Mouse (Mus musculus) neural tube, embryonic 14.5 days (tissue): Measurements from ENCODE around the gene Tmem119. TPM values are rescaled to one million over a fixed set of nuclear protein-coding genes. Genes with fewer than 3 reads are reported as not detected.

Source experiments
- ATAC-seq: fragments of 200-750 bp; cut with Nextera tagmentation; 2 replicates; pipeline ENCODE4 v1.8.0; 2017; ENCODE audit warnings: low read depth, mild to moderate bottlenecking, moderate TSS enrichment, moderate library complexity
- H3K27ac ChIP-seq: fragments of 300-500 bp; sonication (generic); 2 replicates; pipeline ENCODE4 v1.5.1; 2014; ENCODE audit warnings: low read depth, mild to moderate bottlenecking, control low read depth, low read length, moderate library complexity, mixed read lengths
- H3K27me3 ChIP-seq: fragments of 300-500 bp; sonication (generic); 2 replicates; pipeline ENCODE4 v1.6.1; 2014; ENCODE audit warnings: low read length; ENCODE audit not compliant: control insufficient read depth, insufficient read depth
- H3K36me3 ChIP-seq: fragments of 300-500 bp; sonication (generic); 2 replicates; pipeline ENCODE4 v1.6.1; 2014; ENCODE audit warnings: low read length, mixed read lengths; ENCODE audit not compliant: control insufficient read depth, insufficient read depth
- H3K4me1 ChIP-seq: fragments of 300-500 bp; sonication (generic); 2 replicates; pipeline ENCODE4 v1.6.1; 2014; ENCODE audit warnings: low read length; ENCODE audit not compliant: control insufficient read depth, insufficient read depth
- H3K4me2 ChIP-seq: fragments of 300-500 bp; sonication (generic); 2 replicates; pipeline ENCODE4 v1.6.1; 2014; ENCODE audit warnings: mild to moderate bottlenecking, low read depth, low read length, control low read depth
- H3K4me3 ChIP-seq: fragments of 300-500 bp; sonication (generic); 2 replicates; pipeline ENCODE4 v1.5.1; 2014; ENCODE audit warnings: low read depth, low read length, control low read depth, mixed read lengths
- H3K9ac ChIP-seq: fragments of 300-500 bp; sonication (generic); replicated peaks from 2 replicates; pipeline ENCODE4 v1.6.1; 2014; ENCODE audit warnings: low read depth, mild to moderate bottlenecking, control low read depth, low read length, mixed read lengths
- H3K9me3 ChIP-seq: fragments of 300-500 bp; sonication (generic); 2 replicates; pipeline ENCODE4 v1.6.1; 2016; ENCODE audit warnings: low read length; ENCODE audit not compliant: control insufficient read depth
- WGBS: fragments of 180-500 bp; shearing (Covaris S2); extraction: QIAGEN DNeasy Blood & Tissue Kit; methylation state at CpG from one replicate; pipeline ENCODE4 v1.1.7; 2014; 5-methylcytosine and 5-hydroxymethylcytosine counted together
- polyA plus RNA-seq: library from polyadenylated mRNA; unstranded; fragments of >200 nt; fragmentation: Nextera tagmentation; extraction: Ambion mirVana; gene quantifications from 2 replicates; pipeline ENCODE4 v1.2.1, GENCODE M21; 2014

Tmem119 gene
- polyA plus RNA-seq, 1 experiment from 2014 or later: 0.99 TPM

DNA sequence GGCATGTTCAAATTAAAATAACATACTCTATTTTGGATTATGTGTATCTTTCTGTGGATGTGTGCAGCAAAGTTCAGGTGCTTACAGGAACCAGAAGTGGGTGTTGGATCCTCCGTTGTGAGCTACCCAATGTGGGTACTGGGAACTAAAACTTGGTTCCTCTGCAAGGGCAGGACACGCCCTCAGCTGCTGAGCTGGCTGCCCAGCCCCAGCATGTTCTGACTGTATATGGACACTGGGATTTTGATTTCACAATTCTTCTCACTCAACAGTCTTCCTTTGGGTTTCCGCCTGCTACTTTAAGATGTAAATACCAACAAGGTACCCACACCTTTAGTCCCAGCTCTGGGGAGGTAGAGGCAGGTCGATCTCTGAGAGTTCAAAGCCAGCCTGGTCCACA lies 40.1 kb upstream of the Tmem119 start:
- no peak overlapping the region for H3K9ac ChIP-seq
- H3K9me3 ChIP-seq: no peaks in the 10 kb centered on the region
- no peak for ATAC-seq
- WGBS: 92% methylated on average over 4 of the region's 4 CpGs
- H3K27ac ChIP-seq: no peak overlapping the region
- H3K27me3 ChIP-seq: no peaks in the 10 kb centered on the region
- no peak overlapping the region for H3K4me2 ChIP-seq
- H3K36me3 ChIP-seq: peaks cover 30% of the 10 kb centered on the region
- no peak overlapping the region for H3K4me3 ChIP-seq
- no peaks in the 10 kb centered on the region for H3K4me1 ChIP-seq

DNA sequence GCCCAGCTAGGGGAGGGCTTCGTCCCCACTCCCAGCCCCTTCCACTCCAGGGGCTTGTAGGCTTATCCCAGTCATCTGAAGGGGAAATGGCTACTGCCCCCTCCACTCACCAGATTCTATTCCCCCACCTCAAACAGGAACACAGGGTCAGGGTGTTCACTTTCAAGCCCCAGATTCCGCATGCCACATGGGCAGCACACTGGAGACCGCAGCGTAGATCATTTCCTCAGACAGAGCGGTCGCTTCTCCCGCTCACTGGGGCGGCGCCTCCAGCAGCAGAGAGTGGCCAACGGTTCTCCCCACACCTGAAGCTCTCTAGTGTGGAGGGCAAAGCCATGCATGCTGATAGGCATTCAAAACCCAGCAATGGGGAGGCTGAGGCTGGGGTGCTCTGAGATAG lies 36.6 kb upstream of the Tmem119 start:
- ATAC-seq: no peak
- Histone ChIP-seq H3K9me3 (no peaks in the 10 kb centered on the region), H3K4me2 (no peak overlapping the region), H3K36me3 (peaks cover 5% of the 10 kb centered on the region; the same call in 1 of the 2 replicates), H3K27ac (no peak overlapping the region), H3K27me3 (no peaks in the 10 kb centered on the region), H3K9ac (no peak overlapping the region), H3K4me3 (no peak overlapping the region), H3K4me1 (no peaks in the 10 kb centered on the region)
- WGBS: 85% methylated on average over 10 of the region's 10 CpGs

DNA sequence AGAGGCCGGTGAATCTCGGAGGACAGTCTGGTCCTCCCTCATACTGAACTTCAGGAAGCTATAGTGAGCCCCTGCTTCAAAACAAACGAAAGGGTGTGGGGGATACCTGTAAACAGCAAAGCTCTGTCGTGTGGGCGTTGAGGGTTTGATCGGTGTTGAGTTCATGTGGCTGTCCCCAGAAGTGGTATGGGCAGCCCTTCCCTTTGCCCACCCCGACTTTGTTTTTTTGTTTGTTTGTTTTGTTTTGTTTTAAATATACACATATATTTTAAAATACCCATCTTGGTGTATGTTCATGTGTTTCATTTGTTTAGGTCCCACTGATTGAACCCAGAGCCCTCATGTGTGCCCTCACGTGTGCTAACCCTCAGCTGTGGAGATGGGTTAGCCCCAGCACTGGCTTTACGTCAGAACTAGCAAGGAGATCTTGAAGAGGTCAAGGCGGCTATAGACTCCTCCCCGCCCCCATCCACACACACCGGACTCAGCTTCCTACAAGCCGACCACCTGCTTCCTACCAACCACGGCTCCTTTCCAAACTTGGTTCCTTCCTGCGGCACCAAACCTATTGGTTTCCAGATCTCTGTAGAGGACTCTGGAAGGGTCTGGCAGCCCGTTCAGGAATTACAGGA lies 33.1 kb upstream of the Tmem119 start:
- no peak for ATAC-seq
- 72% methylated on average over 16 of the region's 16 CpGs for WGBS

DNA sequence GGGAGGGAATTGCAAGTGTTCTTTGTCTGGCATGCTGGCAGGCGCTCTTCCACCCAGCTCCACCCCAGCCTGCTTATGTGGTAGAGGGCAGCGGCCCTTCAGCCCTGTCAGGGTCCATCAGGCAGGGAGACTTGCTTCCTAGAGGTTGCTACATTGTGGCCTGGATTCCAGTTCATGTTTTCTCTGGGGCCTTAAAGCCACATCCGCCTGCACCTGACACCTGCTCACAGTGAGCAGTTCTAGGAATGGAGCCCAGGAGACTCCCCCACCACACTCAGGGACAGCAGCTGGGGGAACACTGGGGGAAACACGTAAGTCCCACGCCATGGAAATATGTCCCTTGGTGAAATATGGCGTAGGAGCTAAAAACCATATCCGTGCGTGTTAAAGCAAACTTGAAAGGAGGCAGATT lies 32.2 kb upstream of the Tmem119 start, which contains the start of gene Selplg:
Selplg (minus strand) TSS at position 155 of the 412 bp plus-strand sequence.
- H3K9me3 ChIP-seq: no peaks in the 10 kb centered on the region
- no peak within 1 kb of the TSS for H3K27ac ChIP-seq
- no peak within 1 kb of the TSS for H3K9ac ChIP-seq
- H3K27me3 ChIP-seq: no peaks in the 10 kb centered on the region
- WGBS: 32% methylated on average over 8 of the region's 8 CpGs
- no peak within 1 kb of the TSS for H3K4me2 ChIP-seq
- ATAC-seq: no peak
- no peaks in the 10 kb centered on the region for H3K4me1 ChIP-seq
- H3K36me3 ChIP-seq: no peaks in the 10 kb centered on the region
- no peak within 1 kb of the TSS for H3K4me3 ChIP-seq

More for the DNA sequence above, 33.1 kb upstream of the Tmem119 start:
- no peaks in the 10 kb centered on the region for H3K27me3 ChIP-seq
- no peaks in the 10 kb centered on the region for H3K4me1 ChIP-seq
- no peak overlapping the region for H3K27ac ChIP-seq
- no peaks in the 10 kb centered on the region for H3K9me3 ChIP-seq
- H3K4me2 ChIP-seq: no peak overlapping the region
- H3K36me3 ChIP-seq: no peaks in the 10 kb centered on the region
- no peak overlapping the region for H3K9ac ChIP-seq
- H3K4me3 ChIP-seq: no peak overlapping the region

DNA sequence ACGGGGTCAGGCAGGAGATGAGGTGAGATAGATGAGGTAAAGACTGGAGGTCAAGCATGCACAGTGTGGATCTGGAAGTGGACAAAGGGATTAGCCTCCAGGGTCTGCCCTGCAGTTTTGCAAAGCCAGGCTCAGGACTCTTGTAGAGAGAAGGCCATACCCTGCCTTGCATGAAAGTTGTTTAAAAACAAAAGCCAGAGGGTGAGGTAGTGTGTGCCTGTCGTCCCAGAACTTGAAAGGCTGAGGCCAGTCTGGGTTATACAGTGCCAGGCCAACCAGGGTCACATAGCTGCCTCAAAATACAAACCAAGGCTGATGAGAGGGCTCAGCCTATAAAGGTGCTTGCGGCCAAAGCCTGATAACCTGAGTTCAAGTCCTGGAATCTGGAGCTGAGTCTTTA lies 31.4 kb upstream of the Tmem119 start:
- no peak overlapping the region for H3K27ac ChIP-seq
- H3K36me3 ChIP-seq: no peaks in the 10 kb centered on the region
- no peaks in the 10 kb centered on the region for H3K27me3 ChIP-seq
- 69% methylated on average over 3 of the region's 3 CpGs for WGBS
- H3K4me3 ChIP-seq: no peak overlapping the region
- ATAC-seq: no peak
- H3K4me1 ChIP-seq: no peaks in the 10 kb centered on the region
- no peak overlapping the region for H3K9ac ChIP-seq
- H3K9me3 ChIP-seq: no peaks in the 10 kb centered on the region
- H3K4me2 ChIP-seq: no peak overlapping the region

DNA sequence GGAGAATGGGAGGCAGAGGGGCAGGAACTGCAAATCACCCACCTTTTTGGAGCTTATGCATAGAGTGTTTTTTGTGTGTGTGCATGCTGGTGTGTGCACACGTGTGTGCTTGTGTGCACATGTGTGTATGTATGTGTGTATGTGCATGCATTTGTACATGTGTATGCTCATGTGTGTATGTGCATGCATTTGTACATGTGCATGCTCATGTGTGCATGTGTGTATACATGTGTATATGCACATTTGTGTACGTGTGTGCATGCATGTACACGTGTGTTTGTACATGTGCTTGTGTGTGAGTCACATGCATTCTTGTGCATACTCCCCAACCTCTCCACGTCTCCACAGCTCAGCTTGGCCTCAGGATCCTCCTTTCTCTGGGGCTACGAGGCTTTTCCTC lies 30.5 kb upstream of the Tmem119 start:
- H3K9me3 ChIP-seq: no peaks in the 10 kb centered on the region
- H3K4me3 ChIP-seq: no peak overlapping the region
- no peaks in the 10 kb centered on the region for H3K27me3 ChIP-seq
- no peak overlapping the region for H3K9ac ChIP-seq
- 89% methylated on average over 5 of the region's 5 CpGs for WGBS
- H3K4me2 ChIP-seq: no peak overlapping the region
- no peaks in the 10 kb centered on the region for H3K36me3 ChIP-seq
- ATAC-seq: no peak
- no peaks in the 10 kb centered on the region for H3K4me1 ChIP-seq
- H3K27ac ChIP-seq: no peak overlapping the region

DNA sequence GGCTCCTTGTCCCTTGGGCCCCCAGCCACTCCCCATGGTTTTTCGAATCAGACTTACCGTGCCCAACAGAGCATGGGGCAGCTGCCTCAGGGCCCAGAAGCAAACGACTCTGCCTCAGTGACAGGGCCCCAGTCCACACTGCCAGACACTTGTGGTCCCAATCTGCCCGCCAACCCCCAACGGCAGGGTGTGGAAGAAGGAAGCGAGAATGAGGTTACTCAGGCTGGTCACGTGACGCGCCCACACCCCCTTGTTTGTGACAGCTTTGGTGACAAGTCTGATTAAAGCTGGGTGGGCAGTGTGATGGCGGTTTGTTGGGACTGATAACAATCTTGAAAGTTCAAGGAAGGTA lies 30.0 kb upstream of the Tmem119 start:
- no peaks in the 10 kb centered on the region for H3K36me3 ChIP-seq
- H3K9ac ChIP-seq: no peak overlapping the region
- no peak overlapping the region for H3K4me3 ChIP-seq
- no peaks in the 10 kb centered on the region for H3K9me3 ChIP-seq
- 74% methylated on average over 10 of the region's 10 CpGs for WGBS
- no peak for ATAC-seq
- no peaks in the 10 kb centered on the region for H3K27me3 ChIP-seq
- no peak overlapping the region for H3K27ac ChIP-seq
- no peaks in the 10 kb centered on the region for H3K4me1 ChIP-seq
- H3K4me2 ChIP-seq: no peak overlapping the region

DNA sequence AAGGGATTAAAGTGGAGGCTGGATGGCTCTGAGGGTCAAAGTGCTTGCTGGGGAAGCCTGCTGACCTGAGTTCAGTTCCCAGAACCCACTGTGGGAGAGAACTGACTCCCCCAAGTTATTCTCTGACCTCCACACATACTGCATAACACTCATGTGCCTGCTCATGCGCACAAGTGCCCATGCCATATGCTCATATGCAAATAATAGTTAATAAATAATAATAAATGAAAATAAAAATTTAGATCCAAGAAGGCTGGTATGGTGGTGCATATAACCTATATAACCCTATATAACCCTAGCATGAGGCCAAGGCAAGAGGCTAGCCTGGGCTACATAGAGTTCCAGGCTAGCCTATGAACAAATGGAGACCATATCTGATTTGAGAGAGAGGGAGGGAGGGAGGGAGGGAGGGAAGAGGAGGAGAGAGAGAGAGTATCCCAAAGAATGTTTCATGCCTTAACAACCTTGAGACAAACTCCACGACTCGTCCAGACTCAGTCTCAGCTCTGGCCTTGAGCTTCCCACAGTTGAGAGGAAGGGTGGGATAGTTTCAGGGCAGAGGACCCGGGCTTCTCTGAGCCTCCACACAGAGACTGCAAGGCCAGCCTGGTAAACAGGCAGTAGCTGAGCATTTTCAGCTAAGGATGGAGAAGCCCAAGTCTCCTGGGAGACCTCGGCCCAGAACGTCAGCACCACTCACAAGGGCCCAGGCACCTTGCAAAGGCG lies 29.4 kb upstream of the Tmem119 start:
- Histone ChIP-seq H3K9me3 (no peaks in the 10 kb centered on the region), H3K27ac (no peak overlapping the region), H3K4me3 (no peak overlapping the region), H3K27me3 (no peaks in the 10 kb centered on the region), H3K4me1 (no peaks in the 10 kb centered on the region), H3K9ac (no peak overlapping the region), H3K36me3 (no peaks in the 10 kb centered on the region), H3K4me2 (no peak overlapping the region)
- ATAC-seq: no peak
- 83% methylated on average over 7 of the region's 7 CpGs for whole genome bisulfite sequencing

DNA sequence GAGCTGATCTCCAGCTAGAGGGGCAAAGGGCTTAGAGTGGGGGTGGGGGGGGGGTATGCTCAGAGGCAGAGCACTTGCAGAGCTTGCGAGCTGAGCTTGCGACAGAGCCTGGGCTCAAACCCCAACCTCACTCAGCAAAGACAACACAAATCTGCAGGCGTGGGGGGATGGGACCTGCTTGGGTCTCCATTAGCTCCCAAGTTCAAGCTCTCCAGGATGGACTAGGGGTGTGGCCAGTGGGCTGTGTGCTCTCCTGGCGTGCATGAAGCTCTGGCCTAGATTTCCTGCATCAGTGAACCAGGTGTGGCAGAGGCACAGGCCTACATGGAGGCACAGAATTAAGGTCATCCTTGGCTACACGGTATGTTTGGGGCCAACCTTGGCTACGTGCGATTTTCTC lies 28.2 kb upstream of the Tmem119 start:
- Histone ChIP-seq H3K4me2 (no peak overlapping the region), H3K27ac (no peak overlapping the region), H3K9ac (no peak overlapping the region), H3K9me3 (no peaks in the 10 kb centered on the region), H3K36me3 (no peaks in the 10 kb centered on the region), H3K27me3 (no peaks in the 10 kb centered on the region), H3K4me3 (no peak overlapping the region), H3K4me1 (no peaks in the 10 kb centered on the region)
- ATAC-seq: no peak
- 67% methylated on average over 7 of the region's 7 CpGs for WGBS
